Mouse (Mus musculus): ENCODE measurements around the gene Higd1a. TPM values are rescaled to one million over a fixed set of nuclear protein-coding genes. Genes with fewer than 3 reads are reported as not detected.

Gene Higd1a
- total RNA-seq, 2 experiments from 2014 or later, result 80.9 to 105 TPM

GRCm38 (mm10) chr9:121798887-121799520, 59.2 kb downstream of the Higd1a start:
- DNase-seq, result no peak

Other genes starting within 250 kb of the Higd1a start
- gene Lyzl4, start 216.3 kb downstream of the Higd1a start, total RNA-seq (2021), result not detected
- gene Vipr1, start 215.6 kb downstream of the Higd1a start, total RNA-seq (2021), result under 1 TPM; 0.26 to 0.40 TPM
- 1 to 10 TPM; 5.2 to 6.3 TPM for gene Sec22c, start 152.9 kb downstream of the Higd1a start, total RNA-seq (2021)
- gene Ss18l2, start 148.0 kb downstream of the Higd1a start, total RNA-seq (2021), result 10 to 100 TPM; 41.6 to 57.2 TPM
- gene Nktr, start 139.2 kb downstream of the Higd1a start, total RNA-seq (2021), result 10 to 100 TPM; 58.2 to 90.2 TPM
- gene Zfp651, start 99.0 kb downstream of the Higd1a start, total RNA-seq (2021), result 10 to 100 TPM; 40.5 to 49.7 TPM
- gene Klhl40, start 80.8 kb downstream of the Higd1a start, total RNA-seq (2021), result under 1 TPM in 1 of 2 experiments, not detected in 1; 0.16 TPM
- not detected for gene Hhatl, start 65.9 kb downstream of the Higd1a start, total RNA-seq (2021)
- 1 to 10 TPM; 1.0 to 1.1 TPM for gene Ccdc13, start 18.9 kb downstream of the Higd1a start, total RNA-seq (2021)
- gene Ackr2, start 40.0 kb upstream of the Higd1a start, total RNA-seq (2021), result under 1 TPM; 0.66 to 0.86 TPM
- under 1 TPM; 0.26 to 0.30 TPM for gene Cyp8b1, start 57.9 kb upstream of the Higd1a start, total RNA-seq (2021)
- gene Fam198a, start 92.6 kb upstream of the Higd1a start, total RNA-seq (2021), result 1 to 10 TPM; 1.4 to 1.5 TPM
- gene Pomgnt2, start 138.7 kb upstream of the Higd1a start, total RNA-seq (2021), result 10 to 100 TPM; 17.0 to 20.7 TPM

All from adrenal gland, postnatal 36 days (tissue).